Mouse (Mus musculus) neural tube, embryonic 13.5 days (tissue): ENCODE data around the gene Cpz. TPM values are rescaled to one million over a fixed set of nuclear protein-coding genes. Genes with fewer than 3 reads are reported as not detected.

ENCODE experiments used
- ATAC-seq: fragments of 200-750 bp; cut with Nextera tagmentation; 2 replicates; pipeline ENCODE4 v1.8.0; 2017; ENCODE audit warnings: low read depth, mild to moderate bottlenecking, moderate TSS enrichment, moderate library complexity
- H3K27ac ChIP-seq: fragments of 300-500 bp; sonication (generic); replicated peaks from 2 replicates; pipeline ENCODE4 v1.5.1; 2015; ENCODE audit warnings: moderate library complexity, mild to moderate bottlenecking, inconsistent platforms
- H3K27me3 ChIP-seq: fragments of 300-500 bp; sonication (generic); 2 replicates; pipeline ENCODE4 v1.6.1; 2015; ENCODE audit warnings: mild to moderate bottlenecking, inconsistent platforms
- H3K36me3 ChIP-seq: fragments of 300-500 bp; sonication (generic); 2 replicates; pipeline ENCODE4 v1.6.1; 2015; ENCODE audit warnings: mild to moderate bottlenecking, inconsistent platforms
- H3K4me1 ChIP-seq: fragments of 300-500 bp; sonication (generic); replicated peaks from 2 replicates; pipeline ENCODE4 v1.6.1; 2015; ENCODE audit warnings: inconsistent platforms
- H3K4me2 ChIP-seq: fragments of 300-500 bp; sonication (generic); 2 replicates; pipeline ENCODE4 v1.6.1; 2015; ENCODE audit warnings: inconsistent platforms, mild to moderate bottlenecking, moderate library complexity
- H3K4me3 ChIP-seq: fragments of 300-500 bp; sonication (generic); 2 replicates; pipeline ENCODE4 v1.5.1; 2015; ENCODE audit warnings: mild to moderate bottlenecking, inconsistent platforms
- H3K9ac ChIP-seq: fragments of 300-500 bp; sonication (generic); 2 replicates; pipeline ENCODE4 v1.6.1; 2015; ENCODE audit warnings: moderate library complexity, mild to moderate bottlenecking, inconsistent platforms
- H3K9me3 ChIP-seq: fragments of 300-500 bp; sonication (generic); 2 replicates; pipeline ENCODE4 v1.6.1; 2016; ENCODE audit warnings: inconsistent platforms
- WGBS: fragments of 180-500 bp; shearing (Covaris S2); methylation state at CpG from one replicate; pipeline ENCODE4 v1.1.7; 2015; 5-methylcytosine and 5-hydroxymethylcytosine counted together
- polyA plus RNA-seq: library from polyadenylated mRNA; unstranded; fragments of >200 nt; fragmentation: Nextera tagmentation; extraction: Ambion mirVana; gene quantifications from 2 replicates; pipeline ENCODE4 v1.2.1, GENCODE M21; 2015

The Cpz gene
- polyA plus RNA-seq, 1 experiment from 2014 or later = 2.3 TPM

GRCm38 (mm10) chr5:35516781-35517180, 8.7 kb downstream of the Cpz start:
- 91% methylated on average over 11 of the region's 11 CpGs for WGBS
- Histone ChIP-seq H3K36me3 (no peaks in the 10 kb centered on the region), H3K9me3 (no peaks in the 10 kb centered on the region), H3K27me3 (peaks cover 18% of the 10 kb centered on the region), H3K27ac (no peak overlapping the region), H3K4me3 (no peak overlapping the region), H3K4me2 (no peak overlapping the region), H3K9ac (no peak overlapping the region), H3K4me1 (no peaks in the 10 kb centered on the region)
- no peak for ATAC-seq

DNA sequence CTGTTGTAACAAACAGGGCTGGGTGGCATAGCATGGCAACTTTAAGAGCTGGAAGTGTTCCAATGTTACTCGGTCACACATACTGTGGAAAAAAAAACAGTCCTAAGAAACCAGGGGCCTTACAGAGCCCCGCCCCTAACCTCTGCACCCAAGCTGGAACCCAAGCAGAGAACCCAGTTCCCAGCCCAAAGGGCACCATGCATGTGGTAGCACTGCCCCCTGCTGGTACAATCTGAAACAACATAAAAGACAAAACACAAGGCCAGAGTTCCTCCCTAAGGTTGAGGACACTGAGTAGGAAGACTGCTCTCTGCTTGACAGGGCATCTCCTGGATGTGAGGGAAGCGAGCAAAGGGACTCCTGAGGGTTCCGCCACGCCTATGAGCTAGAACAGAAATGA, 14.9 kb downstream of the Cpz start:
- Histone ChIP-seq H3K27me3 (peaks cover 11% of the 10 kb centered on the region; the same call in 1 of the 2 replicates), H3K4me1 (no peaks in the 10 kb centered on the region), H3K9me3 (no peaks in the 10 kb centered on the region), H3K36me3 (no peaks in the 10 kb centered on the region), H3K27ac (no peak overlapping the region), H3K4me3 (no peak overlapping the region), H3K9ac (no peak overlapping the region), H3K4me2 (no peak overlapping the region)
- ATAC-seq = peak; percentile 53; the same call in 1 of the 2 replicates
- WGBS = 26% methylated on average over 5 of the region's 5 CpGs

DNA sequence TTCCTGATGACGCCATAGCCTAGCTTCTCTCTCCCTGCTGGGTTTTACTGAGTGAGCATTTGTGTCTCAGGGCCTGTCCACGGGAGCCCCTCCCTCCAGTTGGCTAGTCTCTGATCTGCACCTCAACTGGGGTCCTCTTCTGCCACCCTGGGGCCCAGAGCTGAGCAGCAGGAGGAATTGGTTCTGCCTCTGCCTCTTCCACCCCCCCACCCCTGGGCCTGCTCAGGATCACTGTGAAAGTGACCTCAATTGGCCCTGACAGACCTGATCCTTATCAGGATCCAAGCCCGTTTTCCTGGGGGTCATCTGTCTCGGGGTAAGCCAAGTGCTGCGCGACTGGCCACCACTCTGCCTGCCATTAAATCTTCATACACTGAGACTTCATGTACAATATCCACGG, 20.5 kb downstream of the Cpz start:
- Histone ChIP-seq H3K4me2 (no peak overlapping the region), H3K36me3 (no peaks in the 10 kb centered on the region), H3K9me3 (no peaks in the 10 kb centered on the region), H3K27me3 (peaks cover 11% of the 10 kb centered on the region), H3K4me1 (no peaks in the 10 kb centered on the region), H3K4me3 (no peak overlapping the region), H3K9ac (no peak overlapping the region), H3K27ac (no peak overlapping the region)
- WGBS = 76% methylated on average over 7 of the region's 7 CpGs
- ATAC-seq = no peak

GRCm38 (mm10) chr5:35497344-35497743, 28.2 kb downstream of the Cpz start:
- H3K27ac ChIP-seq = no peak overlapping the region
- H3K27me3 ChIP-seq = peaks cover 9% of the 10 kb centered on the region; the same call in 1 of the 2 replicates
- no peak for ATAC-seq
- H3K36me3 ChIP-seq = no peaks in the 10 kb centered on the region
- H3K9me3 ChIP-seq = no peaks in the 10 kb centered on the region
- H3K4me3 ChIP-seq = no peak overlapping the region
- H3K9ac ChIP-seq = no peak overlapping the region
- no peaks in the 10 kb centered on the region for H3K4me1 ChIP-seq
- no peak overlapping the region for H3K4me2 ChIP-seq
- WGBS = 31% methylated on average over 7 of the region's 7 CpGs

DNA sequence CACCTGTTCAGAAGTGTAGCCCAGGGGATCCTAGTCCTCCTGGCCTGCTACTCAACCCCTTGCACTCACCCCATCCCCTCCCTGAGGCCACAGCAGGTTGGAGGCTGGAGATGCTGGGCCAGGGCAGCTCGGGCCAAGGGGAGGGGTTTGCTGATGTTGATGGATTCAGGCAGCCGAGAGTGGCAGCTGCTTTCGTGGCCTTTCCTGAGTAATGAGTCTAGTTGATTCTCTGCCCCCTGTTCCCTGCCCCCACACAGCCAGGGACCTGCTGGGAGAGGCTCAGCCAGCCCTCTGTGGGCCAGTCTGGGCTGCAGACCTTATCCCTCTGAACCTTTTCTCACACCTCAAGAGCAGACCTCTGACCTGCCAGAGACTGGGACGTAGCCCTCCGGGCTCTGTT, 29.5 kb downstream of the Cpz start:
- H3K4me3 ChIP-seq = no peak overlapping the region
- H3K27ac ChIP-seq = no peak overlapping the region
- peaks cover 9% of the 10 kb centered on the region; the same call in 1 of the 2 replicates for H3K27me3 ChIP-seq
- no peak for ATAC-seq
- H3K4me1 ChIP-seq = no peaks in the 10 kb centered on the region
- no peak overlapping the region for H3K9ac ChIP-seq
- WGBS = 30% methylated on average over 5 of the region's 5 CpGs
- H3K36me3 ChIP-seq = no peaks in the 10 kb centered on the region
- no peak overlapping the region for H3K4me2 ChIP-seq
- no peaks in the 10 kb centered on the region for H3K9me3 ChIP-seq

DNA sequence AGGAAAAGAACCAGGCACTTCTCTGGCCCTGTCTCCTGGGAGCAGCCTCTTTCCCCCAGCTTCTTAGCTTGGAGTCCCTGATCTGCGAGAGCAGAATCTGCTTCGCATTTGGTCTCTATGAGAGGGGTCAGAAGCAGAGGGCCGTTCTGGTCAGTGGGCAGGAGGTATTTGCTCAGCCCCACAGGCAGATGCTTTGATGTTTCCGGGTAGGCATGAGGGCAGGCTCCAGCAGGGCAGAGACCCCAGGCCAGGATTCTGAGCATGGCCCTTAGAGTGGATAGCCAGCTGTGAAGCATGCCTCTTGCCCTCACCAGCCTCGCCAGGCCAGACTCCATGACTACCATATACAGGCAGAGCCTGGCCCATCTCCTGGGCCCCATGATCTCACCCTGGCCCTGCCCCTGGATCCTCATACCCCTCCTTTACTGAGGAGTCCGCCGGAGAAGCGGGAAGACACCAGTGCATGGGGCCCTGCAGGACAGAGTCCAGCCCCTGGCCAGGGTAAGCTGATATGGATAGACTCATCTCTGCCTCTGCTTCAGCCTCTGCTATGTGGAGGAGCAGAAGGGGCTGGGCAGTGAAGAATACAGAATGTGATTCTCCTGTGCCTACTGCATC, 30.6 kb downstream of the Cpz start:
- H3K9me3 ChIP-seq = no peaks in the 10 kb centered on the region
- H3K4me2 ChIP-seq = no peak overlapping the region
- no peak overlapping the region for H3K4me3 ChIP-seq
- H3K27ac ChIP-seq = no peak overlapping the region
- no peaks in the 10 kb centered on the region for H3K36me3 ChIP-seq
- 48% methylated on average over 8 of the region's 8 CpGs for WGBS
- H3K27me3 ChIP-seq = peaks cover 12% of the 10 kb centered on the region; the same call in 1 of the 2 replicates
- no peaks in the 10 kb centered on the region for H3K4me1 ChIP-seq
- no peak overlapping the region for H3K9ac ChIP-seq
- no peak for ATAC-seq

DNA sequence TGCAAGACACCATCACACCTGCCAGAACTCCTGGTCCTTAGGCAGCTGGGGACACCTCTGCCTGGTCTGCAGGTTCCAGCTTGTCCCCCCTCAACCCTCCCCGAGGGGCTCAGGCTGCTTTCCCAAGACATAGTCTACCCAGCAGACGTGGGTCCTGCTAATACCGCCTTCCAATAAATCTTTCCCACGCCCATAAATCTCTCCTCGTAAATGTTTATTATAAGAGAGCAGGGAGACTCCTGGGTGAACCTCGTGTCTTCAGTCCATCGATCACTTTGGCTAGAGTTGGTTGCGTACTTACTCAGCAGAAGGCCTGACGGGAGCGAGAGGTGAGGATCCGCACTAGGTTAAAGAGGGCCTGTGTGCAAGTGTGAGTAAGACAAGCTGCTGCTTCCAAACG, 31.7 kb downstream of the Cpz start:
- WGBS = 61% methylated on average over 12 of the region's 12 CpGs
- ATAC-seq = no peak
- no peak overlapping the region for H3K27ac ChIP-seq

GRCm38 (mm10) chr5:35479521-35479920, 46.0 kb downstream of the Cpz start:
- H3K36me3 ChIP-seq = no peaks in the 10 kb centered on the region
- H3K27ac ChIP-seq = no peak overlapping the region
- H3K9me3 ChIP-seq = no peaks in the 10 kb centered on the region
- H3K4me2 ChIP-seq = no peak overlapping the region
- H3K27me3 ChIP-seq = peaks cover 10% of the 10 kb centered on the region
- 0 out of 2 replicates have a peak, but pooled peaks cover 3% of the 10 kb centered on the region for H3K4me1 ChIP-seq
- no peak overlapping the region for H3K4me3 ChIP-seq
- WGBS = 39% methylated on average over 4 of the region's 4 CpGs
- ATAC-seq = no peak
- no peak overlapping the region for H3K9ac ChIP-seq

More for the DNA sequence above, 31.7 kb downstream of the Cpz start:
- Histone ChIP-seq H3K9me3 (no peaks in the 10 kb centered on the region), H3K4me1 (0 out of 2 replicates have a peak, but pooled peaks cover 7% of the 10 kb centered on the region), H3K36me3 (no peaks in the 10 kb centered on the region), H3K9ac (no peak overlapping the region), H3K4me2 (no peak overlapping the region), H3K27me3 (peaks cover 6% of the 10 kb centered on the region; the same call in 1 of the 2 replicates), H3K4me3 (no peak overlapping the region)

- Histone ChIP-seq H3K9me3 (no peaks in the 10 kb centered on the region), H3K27ac (no peak overlapping the region), H3K4me1 (0 out of 2 replicates have a peak, but pooled peaks cover 3% of the 10 kb centered on the region), H3K36me3 (no peaks in the 10 kb centered on the region), H3K4me3 (no peak overlapping the region), H3K4me2 (no peak overlapping the region), H3K9ac (no peak overlapping the region), H3K27me3 (peaks cover 33% of the 10 kb centered on the region; the same call in 1 of the 2 replicates)
- ATAC-seq = no peak
- 46% methylated on average over 6 of the region's 6 CpGs for WGBS
Observed at GRCm38 (mm10) chr5:35475236-35475635, 50.3 kb downstream of the Cpz start.

- H3K36me3 ChIP-seq = no peaks in the 10 kb centered on the region
- WGBS = 30% methylated on average over 7 of the region's 7 CpGs
- no peak for ATAC-seq
- no peaks in the 10 kb centered on the region for H3K9me3 ChIP-seq
- peaks cover 42% of the 10 kb centered on the region for H3K27me3 ChIP-seq
- H3K4me2 ChIP-seq = no peak overlapping the region
- H3K4me1 ChIP-seq = peaks cover 6% of the 10 kb centered on the region
- H3K9ac ChIP-seq = no peak overlapping the region
- no peak overlapping the region for H3K4me3 ChIP-seq
- no peak overlapping the region for H3K27ac ChIP-seq
Observed at GRCm38 (mm10) chr5:35470885-35471528, 54.5 kb downstream of the Cpz start.

GRCm38 (mm10) chr5:35465966-35466635, 59.4 kb downstream of the Cpz start:
- Histone ChIP-seq H3K4me3 (no peak overlapping the region), H3K36me3 (no peaks in the 10 kb centered on the region), H3K9ac (no peak overlapping the region), H3K27ac (no peak overlapping the region), H3K4me2 (no peak overlapping the region), H3K9me3 (no peaks in the 10 kb centered on the region), H3K4me1 (peaks cover 8% of the 10 kb centered on the region), H3K27me3 (peaks cover 39% of the 10 kb centered on the region)
- no peak for ATAC-seq
- WGBS = 46% methylated on average over 21 of the region's 21 CpGs

GRCm38 (mm10) chr5:35462081-35462480, 63.4 kb downstream of the Cpz start:
- no peak overlapping the region for H3K4me2 ChIP-seq
- no peak overlapping the region for H3K27ac ChIP-seq
- peaks cover 8% of the 10 kb centered on the region for H3K4me1 ChIP-seq
- no peaks in the 10 kb centered on the region for H3K9me3 ChIP-seq
- H3K36me3 ChIP-seq = no peaks in the 10 kb centered on the region
- whole genome bisulfite sequencing = 47% methylated on average over 8 of the region's 8 CpGs
- no peak overlapping the region for H3K4me3 ChIP-seq
- no peak for ATAC-seq
- H3K9ac ChIP-seq = no peak overlapping the region
- H3K27me3 ChIP-seq = peaks cover 21% of the 10 kb centered on the region
